Mouse (Mus musculus) ovary, postnatal 14 days (tissue): ENCODE measurements at regions not wholly inside any gene's neighbourhood (a gene's known extent, or its start where the extent isn't known, plus 50 kb on each side); places are given as distances from the start of the nearest gene placed in this dataset.
A peak's percentile ranks its signal among the peaks of the same experiment; 100 is the strongest.

Experiments used
- DNase-seq: peaks from one replicate; pipeline ENCODE4 v3.0.0; 2022; ENCODE audit warnings: low spot score

DNA sequence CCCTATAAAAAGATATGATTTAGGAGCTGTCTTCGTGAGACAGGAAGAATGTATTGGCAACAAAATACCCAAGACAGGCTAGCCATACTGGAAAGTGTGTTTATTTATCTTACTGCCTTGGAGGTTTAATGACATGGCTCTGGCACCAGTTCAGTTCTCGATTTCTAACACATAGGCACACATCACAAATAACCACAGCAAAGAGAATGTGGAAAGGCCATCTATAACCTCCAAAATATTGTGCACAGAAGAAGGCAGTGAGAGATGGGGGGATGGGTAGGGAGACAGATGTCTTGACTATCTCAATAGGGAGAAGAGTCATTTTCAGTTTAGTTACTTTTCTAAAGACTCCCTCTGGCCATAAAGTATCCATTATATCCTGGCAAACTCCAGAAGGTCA, 90.5 kb downstream of the Minar1 start:
- DNase-seq = no peak

DNA sequence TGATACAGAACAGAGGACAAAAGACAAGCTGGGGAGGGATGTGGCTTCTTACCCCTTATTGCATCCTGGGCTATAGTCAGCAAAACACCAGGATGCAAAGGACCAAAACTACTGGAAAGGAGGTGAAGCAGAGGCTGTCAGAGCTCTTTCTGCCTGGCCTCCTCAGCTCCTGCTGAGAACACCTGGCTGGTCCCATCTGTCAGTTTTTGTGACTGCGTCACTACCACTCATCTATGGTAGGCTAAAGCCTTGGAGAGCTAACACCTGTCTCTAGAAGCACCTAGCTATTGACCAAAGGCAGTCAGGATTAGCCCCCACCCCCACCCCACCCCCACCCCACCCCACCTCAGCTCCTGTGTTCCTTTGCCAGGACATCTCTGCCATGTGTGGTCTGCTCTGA, 98.8 kb downstream of the Minar1 start:
- DNase-seq = no peak

DNA sequence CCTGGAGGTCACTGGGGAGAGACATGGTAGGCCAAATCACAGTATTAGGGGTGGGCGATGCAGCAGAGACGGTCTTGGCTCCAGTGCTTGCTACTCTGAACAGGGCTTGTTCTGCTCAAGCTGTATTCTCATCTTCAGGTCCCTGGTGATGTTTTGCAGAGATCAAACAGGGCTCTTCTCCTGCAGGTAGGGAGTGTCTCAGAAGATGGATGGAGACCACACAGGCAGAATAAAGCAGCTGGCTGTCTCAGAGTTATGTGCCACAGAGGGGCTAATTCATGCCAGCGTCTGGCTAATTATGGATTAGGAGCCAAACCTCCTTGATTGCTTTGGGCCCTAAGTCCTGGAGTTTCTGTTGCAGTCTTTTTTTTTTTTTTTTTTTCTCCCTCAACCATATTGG, 99.2 kb downstream of the Minar1 start:
- no peak for DNase-seq

DNA sequence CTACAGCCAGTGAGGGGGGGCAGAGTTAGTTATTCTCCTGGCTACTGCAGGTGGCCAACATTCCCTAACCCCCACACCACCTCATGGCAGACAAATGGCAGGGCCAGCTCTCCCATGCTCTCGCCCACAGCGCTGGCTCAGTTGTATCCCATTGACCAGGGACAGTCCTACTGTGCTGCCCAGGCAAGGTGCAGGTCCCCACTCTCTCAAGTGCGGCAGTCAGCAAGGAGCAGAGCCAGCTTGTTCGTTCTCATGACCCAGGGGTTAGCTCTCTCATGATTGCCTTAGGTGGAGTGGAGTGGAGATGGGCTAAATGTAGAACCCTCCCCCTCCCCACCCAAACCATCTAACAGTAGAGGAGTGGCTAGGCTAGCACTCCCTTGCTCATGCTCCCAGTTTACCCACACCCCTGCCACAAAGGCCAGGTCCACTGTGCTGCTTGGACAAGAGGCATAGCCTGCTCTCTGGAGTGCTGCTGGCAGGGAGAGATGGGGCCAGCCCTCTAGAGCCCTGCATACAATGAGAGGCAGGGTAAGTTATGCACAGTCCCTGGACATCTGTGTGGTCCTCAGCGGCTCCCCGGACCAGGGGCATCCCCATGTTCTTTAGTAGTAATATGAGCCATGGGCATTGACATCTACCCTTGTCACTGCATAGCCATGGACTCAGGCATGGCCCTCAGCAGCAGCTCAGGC, 114.4 kb downstream of the Minar1 start:
- no peak for DNase-seq

DNA sequence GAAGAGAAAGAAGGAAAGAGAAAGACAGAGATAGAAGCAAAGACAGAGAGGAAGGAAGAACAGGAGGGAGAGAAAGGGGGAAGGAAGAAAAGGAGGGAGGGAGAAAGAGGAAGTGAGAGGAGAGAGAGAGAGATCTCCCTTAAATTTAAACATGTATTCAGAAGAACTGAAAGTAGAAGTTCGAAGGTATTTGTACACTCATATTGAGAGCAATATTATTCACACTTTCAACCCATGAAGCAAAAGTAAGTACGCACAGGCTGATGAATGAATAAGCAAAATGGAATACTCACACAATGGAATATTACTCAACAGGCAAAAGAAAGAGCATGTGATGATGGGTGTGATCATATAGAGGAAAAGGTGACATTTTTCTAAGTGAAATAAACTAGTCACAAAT, 120.8 kb downstream of the Minar1 start:
- DNase-seq = no peak

DNA sequence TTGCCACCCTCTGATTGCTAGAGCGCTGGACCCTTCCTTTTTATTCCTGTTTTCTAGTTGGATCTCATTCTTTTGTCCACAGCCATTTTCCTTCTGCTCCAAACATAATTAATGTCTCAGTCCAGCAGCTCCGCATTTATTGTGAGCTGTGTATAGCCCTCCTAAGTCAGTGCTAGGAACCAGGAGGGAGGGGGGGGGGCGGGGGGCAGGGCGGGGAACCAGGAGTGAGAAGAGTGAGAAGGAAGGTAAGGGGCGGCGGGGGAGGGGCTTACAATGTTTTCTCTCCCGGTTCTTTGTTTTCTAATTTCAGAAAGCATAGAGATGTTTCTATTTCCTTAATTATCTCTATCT, 125.6 kb downstream of the Minar1 start:
- DNase-seq = no peak

DNA sequence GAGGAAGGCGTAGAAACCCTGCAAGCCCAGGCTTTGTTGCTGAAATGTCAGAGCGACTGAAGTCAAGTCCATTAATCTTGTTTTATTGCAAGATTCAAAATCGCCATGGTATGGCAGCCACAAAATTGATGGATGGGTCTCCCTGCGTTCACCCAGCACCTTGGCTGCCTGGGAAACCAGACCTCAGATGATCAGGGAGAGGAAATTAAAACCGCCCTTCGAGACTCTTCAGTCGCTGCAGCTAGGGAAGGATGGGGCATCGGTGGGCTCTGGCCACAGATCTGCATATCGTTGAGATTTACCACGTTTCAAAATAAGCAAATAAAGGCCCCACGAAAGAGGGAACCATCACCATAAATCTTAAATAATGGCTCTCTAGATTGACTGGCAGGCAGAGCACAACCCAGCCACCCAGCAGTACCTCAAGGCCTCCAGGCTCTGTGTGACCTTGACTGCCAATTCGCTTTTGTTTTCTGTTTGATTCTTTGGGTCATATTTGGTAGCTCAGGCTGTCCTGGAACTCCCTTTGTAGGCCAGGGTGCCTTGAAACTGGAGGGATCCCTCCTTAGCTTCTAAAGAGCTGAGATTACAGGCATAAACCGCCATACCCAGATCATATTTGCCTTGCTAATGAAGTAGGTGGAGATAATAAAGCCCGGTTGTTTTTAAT, 126.1 kb downstream of the Minar1 start:
- DNase-seq = no peak

DNA sequence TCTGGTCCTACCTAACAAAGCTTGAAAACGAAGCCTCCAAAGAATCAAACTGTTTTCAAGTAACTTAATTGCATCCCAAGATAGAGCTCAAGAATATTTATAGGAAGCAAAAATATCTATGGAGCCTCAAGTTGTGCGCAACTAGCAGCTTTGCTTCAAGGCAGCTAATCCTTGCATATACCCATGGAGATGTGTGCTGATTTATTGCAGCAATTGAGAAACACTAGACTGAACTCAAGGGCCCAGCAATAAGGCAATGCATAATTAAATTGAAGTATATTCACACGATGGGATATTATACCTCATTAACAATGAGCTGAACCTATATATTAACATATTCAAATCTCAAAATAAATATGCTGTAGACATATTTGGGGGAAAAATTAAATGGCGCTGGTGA, 135.3 kb downstream of the Minar1 start:
- DNase-seq = no peak

DNA sequence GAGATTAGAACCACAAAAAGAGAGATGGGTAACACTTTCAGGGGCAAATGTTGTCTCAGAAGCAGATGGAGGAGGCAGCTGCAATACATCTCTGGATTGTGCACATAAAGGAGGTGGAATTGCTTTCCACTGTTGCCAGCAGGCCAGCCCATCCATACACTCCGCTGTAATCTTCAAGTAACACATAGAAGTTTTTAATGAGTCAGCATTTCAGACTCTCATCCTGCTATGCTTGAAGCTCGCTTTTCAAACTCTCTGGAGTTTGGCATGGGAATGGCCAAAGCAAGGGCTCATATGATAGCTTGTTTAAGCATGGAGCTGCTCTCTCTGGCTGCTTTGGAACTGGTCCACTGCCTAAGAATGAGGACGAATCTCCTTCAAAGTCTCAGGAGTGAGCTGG, 143.5 kb downstream of the Minar1 start:
- DNase-seq = no peak

DNA sequence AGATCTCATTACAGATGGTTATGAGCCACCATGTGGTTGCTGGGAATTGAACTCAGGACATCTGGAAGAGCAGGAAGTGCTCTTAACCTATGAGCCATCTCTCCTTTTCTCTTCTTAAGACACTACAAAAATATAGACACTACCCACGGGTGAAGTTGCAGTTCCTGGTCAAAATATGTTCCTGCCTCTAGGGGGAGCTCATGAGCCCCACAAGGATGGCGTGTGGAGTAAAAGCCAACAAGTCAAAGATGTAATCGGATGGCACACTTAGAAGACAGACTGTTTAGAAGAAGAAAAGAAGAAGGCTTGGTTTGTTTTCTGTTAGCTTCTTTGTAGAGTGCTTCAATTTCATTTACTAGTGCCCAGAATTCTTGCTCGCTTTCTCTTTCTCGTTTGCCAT, 161.7 kb downstream of the Minar1 start:
- DNase-seq = peak; percentile 28

DNA sequence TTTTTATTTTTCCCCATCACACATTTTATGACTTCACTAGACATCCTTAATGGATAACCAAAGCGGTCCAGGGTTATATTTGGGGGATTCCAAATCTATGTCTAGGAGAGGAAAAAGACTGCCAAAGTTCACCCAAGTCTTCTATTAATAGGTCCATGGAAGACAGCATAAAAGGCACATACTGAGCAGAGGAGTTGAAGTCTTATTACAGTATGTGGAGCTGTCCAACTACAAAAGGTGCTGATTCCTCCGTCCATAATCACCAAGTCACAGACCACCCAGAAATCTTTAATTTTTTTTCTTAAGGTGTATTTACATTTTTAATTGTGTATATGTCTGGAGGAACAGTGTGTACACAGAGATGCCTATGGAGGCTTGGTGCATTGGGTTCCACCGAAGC, 166.3 kb downstream of the Minar1 start:
- no peak for DNase-seq

DNA sequence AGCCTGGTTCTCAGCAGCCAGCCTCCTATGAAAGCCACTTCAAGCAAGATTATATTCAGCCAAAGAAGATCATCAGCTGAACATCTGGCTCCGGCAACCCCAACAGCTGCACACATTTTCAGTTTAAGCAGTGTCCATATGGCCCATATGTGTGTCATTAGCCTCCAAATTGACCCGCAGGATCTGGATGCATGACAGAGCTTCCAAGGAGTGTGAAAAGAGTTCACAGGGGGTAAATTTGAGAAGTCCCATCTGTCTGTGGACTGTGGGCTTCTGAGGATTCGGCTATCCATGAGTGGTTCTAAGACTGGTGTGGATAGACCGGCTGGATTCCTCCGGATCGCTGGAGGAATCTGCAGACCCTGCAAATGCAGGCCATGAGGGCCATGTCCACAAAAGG, 173.3 kb downstream of the Minar1 start:
- DNase-seq = no peak
